Mouse (Mus musculus) small intestine, adult 2 months (tissue): Measurements from ENCODE around the gene Cacna1d. TPM values are rescaled to one million over a fixed set of nuclear protein-coding genes. Genes with fewer than 3 reads are reported as not detected.

Source experiments
- H3K27ac ChIP-seq: fragments of 200-500 bp; 2 replicates; pipeline ENCODE4 v1.5.1; 2012; ENCODE audit warnings: low read depth, low read length, control low read depth, inconsistent platforms; ENCODE audit not compliant: insufficient read depth
- H3K27me3 ChIP-seq: fragments of 200-500 bp; 2 replicates; pipeline ENCODE4 v1.6.1; 2012; ENCODE audit warnings: mild to moderate bottlenecking, moderate library complexity, low read length, inconsistent platforms; ENCODE audit not compliant: control insufficient read depth, insufficient read depth
- H3K36me3 ChIP-seq: fragments of 200-500 bp; 2 replicates; pipeline ENCODE4 v1.6.1; 2012; ENCODE audit warnings: mild to moderate bottlenecking, low read length, control low read depth, inconsistent platforms; ENCODE audit not compliant: control insufficient read depth, insufficient read depth
- H3K4me1 ChIP-seq: fragments of 200-500 bp; 2 replicates; pipeline ENCODE4 v1.6.1; 2012; ENCODE audit warnings: low read length, inconsistent platforms, mixed read lengths; ENCODE audit not compliant: control insufficient read depth, insufficient read depth, insufficient read length
- H3K4me3 ChIP-seq: fragments of 200-500 bp; 2 replicates; pipeline ENCODE4 v1.5.1; 2012; ENCODE audit warnings: low read depth, mild to moderate bottlenecking, control low read depth, inconsistent platforms, low read length, moderate library complexity
- CTCF ChIP-seq: fragments of 200-500 bp; IDR thresholded peaks from 2 replicates; pipeline ENCODE4 v1.5.1; 2012; ENCODE audit warnings: low read depth, mild to moderate bottlenecking, control low read depth, inconsistent platforms, low read length, moderate library complexity, mixed read lengths; ENCODE audit not compliant: insufficient replicate concordance, insufficient read length; ENCODE audit errors: extremely low read depth
- POLR2A ChIP-seq: fragments of 200-500 bp; IDR thresholded peaks from 2 replicates; pipeline ENCODE4 v1.6.1; 2012; ENCODE audit warnings: low read depth, mild to moderate bottlenecking, control low read depth, inconsistent platforms, low read length, moderate library complexity
- WGBS: fragments of 180-500 bp; shearing (Covaris S2); methylation state at CpG from one replicate; pipeline ENCODE4 v1.1.7; 2018; 5-methylcytosine and 5-hydroxymethylcytosine counted together
- polyA plus RNA-seq: library from polyadenylated mRNA; depleted of rRNA; stranded (reverse); fragments of >200 nt; gene quantifications from 2 replicates; pipeline ENCODE4 v1.2.3, GENCODE M21; 2012

Gene Cacna1d
- polyA plus RNA-seq, 1 experiment, result 2.3 TPM

- WGBS, result 56% methylated on average over 9 of the region's 9 CpGs
- no peak for TF ChIP-seq CTCF
- TF ChIP-seq POLR2A, result no peak
- Histone ChIP-seq H3K36me3 (no peaks in the 10 kb centered on the region), H3K27me3 (no peaks in the 10 kb centered on the region), H3K4me1 (peaks cover 5% of the 10 kb centered on the region; the same call in 1 of the 2 replicates), H3K4me3 (no peak overlapping the region), H3K27ac (peak overlapping the region; percentile 21)
These were observed 199.7 kb downstream of the Cacna1d start for GRCm38 (mm10) chr14:30291389-30292134.

- 58% methylated on average over 10 of the region's 10 CpGs for WGBS
- 0 out of 2 replicates have a peak overlapping the region, but pooled peaks have one; percentile 11 for H3K27ac ChIP-seq
- no peaks in the 10 kb centered on the region for H3K4me1 ChIP-seq
- no peaks in the 10 kb centered on the region for H3K27me3 ChIP-seq
- H3K4me3 ChIP-seq, result no peak overlapping the region
- no peak for TF ChIP-seq CTCF
- TF ChIP-seq POLR2A, result no peak
- no peaks in the 10 kb centered on the region for H3K36me3 ChIP-seq
These were observed 206.8 kb downstream of the Cacna1d start for GRCm38 (mm10) chr14:30284446-30284845.

GRCm38 (mm10) chr14:30284022-30284421, 207.2 kb downstream of the Cacna1d start:
- WGBS, result 50% methylated on average over 10 of the region's 10 CpGs
- Histone ChIP-seq H3K27ac (0 out of 2 replicates have a peak overlapping the region, but pooled peaks have one; percentile 11), H3K27me3 (no peaks in the 10 kb centered on the region), H3K4me1 (no peaks in the 10 kb centered on the region), H3K36me3 (no peaks in the 10 kb centered on the region), H3K4me3 (no peak overlapping the region)
- TF ChIP-seq POLR2A (no peak), CTCF (no peak)

- no peaks in the 10 kb centered on the region for H3K27me3 ChIP-seq
- no peaks in the 10 kb centered on the region for H3K4me1 ChIP-seq
- 84% methylated on average over 9 of the region's 9 CpGs for WGBS
- no peak overlapping the region for H3K4me3 ChIP-seq
- H3K27ac ChIP-seq, result no peak overlapping the region
- TF ChIP-seq CTCF, result no peak
- TF ChIP-seq POLR2A, result no peak
- no peaks in the 10 kb centered on the region for H3K36me3 ChIP-seq
These were observed 215.7 kb downstream of the Cacna1d start for GRCm38 (mm10) chr14:30275572-30275971.

GRCm38 (mm10) chr14:30272976-30273375, 218.3 kb downstream of the Cacna1d start:
- no peak for TF ChIP-seq CTCF
- no peak for TF ChIP-seq POLR2A

GRCm38 (mm10) chr14:30272523-30272922, 218.7 kb downstream of the Cacna1d start:
- WGBS, result 72% methylated on average over 5 of the region's 5 CpGs

More at GRCm38 (mm10) chr14:30272976-30273375, 218.3 kb downstream of the Cacna1d start:
- H3K4me1 ChIP-seq, result no peaks in the 10 kb centered on the region
- no peak overlapping the region for H3K4me3 ChIP-seq
- H3K36me3 ChIP-seq, result no peaks in the 10 kb centered on the region
- no peak overlapping the region for H3K27ac ChIP-seq
- no peaks in the 10 kb centered on the region for H3K27me3 ChIP-seq
- WGBS, result 66% methylated on average over 4 of the region's 4 CpGs

GRCm38 (mm10) chr14:30271856-30272255, 219.4 kb downstream of the Cacna1d start:
- WGBS, result 72% methylated on average over 8 of the region's 8 CpGs
- Histone ChIP-seq H3K27me3 (no peaks in the 10 kb centered on the region), H3K4me3 (no peak overlapping the region)

More at GRCm38 (mm10) chr14:30272523-30272922, 218.7 kb downstream of the Cacna1d start:
- Histone ChIP-seq H3K4me3 (no peak overlapping the region), H3K27me3 (no peaks in the 10 kb centered on the region), H3K27ac (no peak overlapping the region), H3K36me3 (no peaks in the 10 kb centered on the region), H3K4me1 (no peaks in the 10 kb centered on the region)
- TF ChIP-seq CTCF (no peak), POLR2A (no peak)

More at GRCm38 (mm10) chr14:30271856-30272255, 219.4 kb downstream of the Cacna1d start:
- TF ChIP-seq CTCF, result no peak
- no peak for TF ChIP-seq POLR2A
- no peak overlapping the region for H3K27ac ChIP-seq
- no peaks in the 10 kb centered on the region for H3K4me1 ChIP-seq
- no peaks in the 10 kb centered on the region for H3K36me3 ChIP-seq
